Mouse (Mus musculus) lung, postnatal 4 days (tissue): Measurements from ENCODE around the gene Uqcrc1.
A peak's percentile ranks its signal among the peaks of the same experiment; 100 is the strongest.

Experiments
- DNase-seq, 2 experiments: peaks; one replicate each; pipeline ENCODE4 v3.0.0; 2021

The Uqcrc1 gene

GRCm38 (mm10) chr9:108987704-108988350 lies 51.4 kb downstream of the Uqcrc1 start:
- DNase-seq: peak; percentile 55 to 68

- no peak for DNase-seq
These were observed 53.5 kb downstream of the Uqcrc1 start for GRCm38 (mm10) chr9:108989802-108990461.

GRCm38 (mm10) chr9:108990462-108990820 lies 54.0 kb downstream of the Uqcrc1 start:
- no peak for DNase-seq

GRCm38 (mm10) chr9:108991428-108992084 lies 55.1 kb downstream of the Uqcrc1 start, which contains the start of gene Pfkfb4:
TSS of gene Pfkfb4 (plus strand) at chr9:108991778.
- DNase-seq: peak; percentile 97 to 98

- no peak for DNase-seq
These were observed 55.6 kb downstream of the Uqcrc1 start for GRCm38 (mm10) chr9:108992085-108992469.

GRCm38 (mm10) chr9:108992620-108993361 lies 56.4 kb downstream of the Uqcrc1 start:
- DNase-seq: no peak

- peak; percentile 18 to 31 for DNase-seq
These were observed 60.0 kb downstream of the Uqcrc1 start for GRCm38 (mm10) chr9:108996411-108996810.

- peak in 1 of 2 experiments; percentile 26 for DNase-seq
These were observed 62.1 kb downstream of the Uqcrc1 start for GRCm38 (mm10) chr9:108998287-108999166.

- DNase-seq: peak; percentile 24 to 39
These were observed 62.7 kb downstream of the Uqcrc1 start for GRCm38 (mm10) chr9:108999167-108999526.
